Mouse (Mus musculus) E14TG2a.4 (cell line): ENCODE measurements around the gene Fgf2.

Source experiments
- CTCF ChIP-seq: conservative IDR thresholded peaks from 2 replicates; pipeline ENCODE4 v1.5.1; 2014; ENCODE audit warnings: low read length
- NANOG ChIP-seq: IDR thresholded peaks from 2 replicates; pipeline ENCODE4 v1.6.1; 2014; ENCODE audit warnings: borderline replicate concordance, low read length, mixed read lengths
- POU5F1 ChIP-seq: IDR thresholded peaks from 2 replicates; pipeline ENCODE4 v1.6.1; 2014; ENCODE audit warnings: low read length, borderline replicate concordance

GRCm38 (mm10) chr3:37413446-37413845, 65.3 kb downstream of the Fgf2 start:
- TF ChIP-seq CTCF (no peak), POU5F1 (no peak), NANOG (no peak)
